Mouse (Mus musculus): ENCODE measurements around the gene Slco2a1. TPM values are rescaled to one million over a fixed set of nuclear protein-coding genes. Genes with fewer than 3 reads are reported as not detected.

Gene Slco2a1
- polyA plus RNA-seq, 1 experiment from 2014 or later: 4.3 TPM

GRCm38 (mm10) chr9:103038266-103038665, 49.8 kb downstream of the Slco2a1 start:
- H3K36me3 ChIP-seq (ENCODE audit: control insufficient read depth, insufficient read depth, low read length): no peaks in the 10 kb centered on the region
- H3K9me3 ChIP-seq (replicated peaks; ENCODE audit: control insufficient read depth, low read length, poor library complexity, severe bottlenecking): no peaks in the 10 kb centered on the region
- no peak overlapping the region for H3K4me2 ChIP-seq (ENCODE audit: low read length)
- H3K9ac ChIP-seq (ENCODE audit: low read depth, low read length): no peak overlapping the region
- H3K4me1 ChIP-seq (ENCODE audit: control insufficient read depth, insufficient read depth, low read length): no peaks in the 10 kb centered on the region
- H3K4me3 ChIP-seq (ENCODE audit: low read depth, low read length): no peak overlapping the region
- no peak for ATAC-seq
- no peak overlapping the region for H3K27ac ChIP-seq (ENCODE audit: low read length)
- 72% methylated on average over 2 of the region's 2 CpGs for WGBS
- H3K27me3 ChIP-seq (ENCODE audit: control insufficient read depth, insufficient read depth, low read depth, low read length): no peaks in the 10 kb centered on the region

DNA sequence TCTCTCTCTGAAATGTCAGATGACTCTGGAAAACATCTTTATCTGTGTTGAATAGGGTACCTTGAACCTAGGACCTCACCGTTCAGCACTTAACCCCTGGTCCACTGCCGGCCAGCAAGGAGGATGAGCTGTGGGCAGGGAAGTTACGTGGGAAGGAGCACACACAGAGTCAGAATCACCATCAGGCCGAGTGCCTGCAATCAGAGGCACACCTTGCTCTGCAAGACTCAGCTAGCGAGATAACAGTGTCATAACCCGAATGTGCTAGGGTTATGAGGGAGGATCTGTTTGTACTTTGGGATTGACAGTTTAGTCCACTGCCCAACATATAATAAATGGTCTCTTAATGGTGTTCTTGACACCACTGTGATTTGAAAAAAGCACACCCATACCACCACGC, 50.2 kb downstream of the Slco2a1 start:
- Histone ChIP-seq H3K4me1 (ENCODE audit: control insufficient read depth, insufficient read depth, low read length) (no peaks in the 10 kb centered on the region), H3K27me3 (ENCODE audit: control insufficient read depth, insufficient read depth, low read depth, low read length) (no peaks in the 10 kb centered on the region), H3K9me3 (replicated peaks; ENCODE audit: control insufficient read depth, low read length, poor library complexity, severe bottlenecking) (no peaks in the 10 kb centered on the region), H3K4me2 (ENCODE audit: low read length) (no peak overlapping the region), H3K9ac (ENCODE audit: low read depth, low read length) (no peak overlapping the region), H3K4me3 (ENCODE audit: low read depth, low read length) (no peak overlapping the region), H3K36me3 (ENCODE audit: control insufficient read depth, insufficient read depth, low read length) (no peaks in the 10 kb centered on the region), H3K27ac (ENCODE audit: low read length) (no peak overlapping the region)
- no peak for ATAC-seq
- 82% methylated on average over 7 of the region's 7 CpGs for WGBS

GRCm38 (mm10) chr9:103040581-103040980, 52.1 kb downstream of the Slco2a1 start:
- Histone ChIP-seq H3K9me3 (replicated peaks; ENCODE audit: control insufficient read depth, low read length, poor library complexity, severe bottlenecking) (no peaks in the 10 kb centered on the region), H3K27me3 (ENCODE audit: control insufficient read depth, insufficient read depth, low read depth, low read length) (no peaks in the 10 kb centered on the region), H3K36me3 (ENCODE audit: control insufficient read depth, insufficient read depth, low read length) (no peaks in the 10 kb centered on the region), H3K9ac (ENCODE audit: low read depth, low read length) (no peak overlapping the region), H3K4me3 (ENCODE audit: low read depth, low read length) (no peak overlapping the region), H3K4me2 (ENCODE audit: low read length) (no peak overlapping the region), H3K4me1 (ENCODE audit: control insufficient read depth, insufficient read depth, low read length) (no peaks in the 10 kb centered on the region), H3K27ac (ENCODE audit: low read length) (no peak overlapping the region)
- WGBS: 87% methylated on average over 2 of the region's 2 CpGs
- ATAC-seq: no peak

DNA sequence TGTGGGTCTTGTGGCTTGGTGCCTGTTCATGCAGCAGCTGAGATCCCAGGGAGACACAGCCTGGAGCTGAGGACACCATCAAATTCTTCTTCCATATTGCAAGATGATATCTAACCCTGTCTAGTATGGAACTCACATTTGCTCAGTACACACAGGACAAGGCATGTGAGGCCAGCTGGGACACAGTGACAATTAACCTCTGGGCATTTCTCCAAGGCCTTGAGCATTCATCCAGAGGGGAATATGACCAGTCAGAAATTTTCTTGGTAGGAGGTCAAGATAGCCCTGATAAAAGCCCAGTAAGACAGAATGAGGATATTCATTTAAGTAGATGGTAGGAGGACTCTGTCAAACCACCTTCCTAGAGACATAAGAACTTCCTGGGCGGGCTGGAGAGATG, 56.9 kb downstream of the Slco2a1 start:
- no peak overlapping the region for H3K4me2 ChIP-seq (ENCODE audit: low read length)
- 76% methylated on average over 1 of the region's 1 CpGs for WGBS

GRCm38 (mm10) chr9:103049049-103049511, 60.6 kb downstream of the Slco2a1 start:
- H3K27ac ChIP-seq (ENCODE audit: low read length): no peak overlapping the region
- WGBS: 91% methylated on average over 7 of the region's 7 CpGs
- H3K4me2 ChIP-seq (ENCODE audit: low read length): no peak overlapping the region
- H3K27me3 ChIP-seq (ENCODE audit: control insufficient read depth, insufficient read depth, low read depth, low read length): no peaks in the 10 kb centered on the region
- no peak for ATAC-seq
- no peak overlapping the region for H3K4me3 ChIP-seq (ENCODE audit: low read depth, low read length)
- no peak overlapping the region for H3K9ac ChIP-seq (ENCODE audit: low read depth, low read length)
- no peaks in the 10 kb centered on the region for H3K4me1 ChIP-seq (ENCODE audit: control insufficient read depth, insufficient read depth, low read length)
- no peaks in the 10 kb centered on the region for H3K9me3 ChIP-seq (replicated peaks; ENCODE audit: control insufficient read depth, low read length, poor library complexity, severe bottlenecking)
- no peaks in the 10 kb centered on the region for H3K36me3 ChIP-seq (ENCODE audit: control insufficient read depth, insufficient read depth, low read length)

More for the DNA sequence above, 56.9 kb downstream of the Slco2a1 start:
- Histone ChIP-seq H3K9ac (ENCODE audit: low read depth, low read length) (no peak overlapping the region), H3K27me3 (ENCODE audit: control insufficient read depth, insufficient read depth, low read depth, low read length) (no peaks in the 10 kb centered on the region), H3K4me1 (ENCODE audit: control insufficient read depth, insufficient read depth, low read length) (no peaks in the 10 kb centered on the region), H3K27ac (ENCODE audit: low read length) (no peak overlapping the region), H3K4me3 (ENCODE audit: low read depth, low read length) (no peak overlapping the region), H3K9me3 (replicated peaks; ENCODE audit: control insufficient read depth, low read length, poor library complexity, severe bottlenecking) (no peaks in the 10 kb centered on the region), H3K36me3 (ENCODE audit: control insufficient read depth, insufficient read depth, low read length) (no peaks in the 10 kb centered on the region)
- ATAC-seq: no peak

GRCm38 (mm10) chr9:103053829-103054228, 65.3 kb downstream of the Slco2a1 start:
- H3K4me3 ChIP-seq (ENCODE audit: low read depth, low read length): no peak overlapping the region
- H3K9ac ChIP-seq (ENCODE audit: low read depth, low read length): no peak overlapping the region
- no peaks in the 10 kb centered on the region for H3K36me3 ChIP-seq (ENCODE audit: control insufficient read depth, insufficient read depth, low read length)
- H3K27me3 ChIP-seq (ENCODE audit: control insufficient read depth, insufficient read depth, low read depth, low read length): no peaks in the 10 kb centered on the region
- no peak for ATAC-seq
- H3K4me1 ChIP-seq (ENCODE audit: control insufficient read depth, insufficient read depth, low read length): no peaks in the 10 kb centered on the region; the same call in 1 of the 2 replicates
- no peaks in the 10 kb centered on the region for H3K9me3 ChIP-seq (replicated peaks; ENCODE audit: control insufficient read depth, low read length, poor library complexity, severe bottlenecking)
- no peak overlapping the region for H3K4me2 ChIP-seq (ENCODE audit: low read length)
- no peak overlapping the region for H3K27ac ChIP-seq (ENCODE audit: low read length)
- WGBS: 84% methylated on average over 7 of the region's 7 CpGs

DNA sequence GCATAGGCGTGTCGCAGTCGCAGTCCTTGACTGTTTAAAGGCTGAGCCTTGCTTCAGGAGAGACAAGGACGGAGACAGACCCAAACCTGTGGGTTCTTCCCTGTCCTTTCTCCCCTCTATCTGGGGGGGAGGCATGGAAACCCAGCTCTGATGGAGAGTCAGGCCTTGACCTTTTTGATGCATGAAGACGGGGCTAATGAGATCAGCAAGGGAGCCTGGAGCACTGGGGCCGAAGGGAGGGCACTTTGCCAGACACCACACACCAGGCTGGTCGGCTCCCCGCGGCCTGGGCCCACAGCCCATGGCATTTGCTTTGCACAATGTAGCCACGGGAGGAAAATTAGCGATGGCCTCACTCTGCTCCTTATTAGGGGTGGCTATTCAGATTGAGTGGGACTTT, 66.5 kb downstream of the Slco2a1 start:
- Histone ChIP-seq H3K9ac (ENCODE audit: low read depth, low read length) (no peak overlapping the region), H3K36me3 (ENCODE audit: control insufficient read depth, insufficient read depth, low read length) (no peaks in the 10 kb centered on the region), H3K27me3 (ENCODE audit: control insufficient read depth, insufficient read depth, low read depth, low read length) (no peaks in the 10 kb centered on the region), H3K4me1 (ENCODE audit: control insufficient read depth, insufficient read depth, low read length) (no peaks in the 10 kb centered on the region; the same call in 1 of the 2 replicates), H3K4me2 (ENCODE audit: low read length) (no peak overlapping the region), H3K9me3 (replicated peaks; ENCODE audit: control insufficient read depth, low read length, poor library complexity, severe bottlenecking) (no peaks in the 10 kb centered on the region), H3K27ac (ENCODE audit: low read length) (no peak overlapping the region), H3K4me3 (ENCODE audit: low read depth, low read length) (no peak overlapping the region)
- no peak for ATAC-seq
- WGBS: 54% methylated on average over 11 of the region's 11 CpGs

DNA sequence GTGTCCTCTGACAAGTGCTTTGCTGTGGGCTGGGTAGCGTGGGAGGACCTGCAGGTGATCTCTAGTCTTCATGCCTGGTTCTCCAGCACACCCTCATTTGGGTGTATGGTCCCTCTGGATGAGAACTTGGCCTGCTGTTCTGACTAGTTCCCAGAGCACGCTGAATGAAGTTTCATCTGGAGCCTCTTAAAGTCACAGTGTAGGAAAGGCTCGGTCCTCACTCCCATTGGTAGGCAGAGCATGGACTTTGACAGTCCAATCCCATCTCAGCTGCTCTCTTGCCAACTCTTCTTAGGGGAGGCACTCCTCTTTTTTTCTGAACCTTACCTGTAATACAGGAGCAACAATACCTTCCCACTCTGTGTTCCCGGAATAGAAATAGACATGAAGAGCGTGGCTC, 67.7 kb downstream of the Slco2a1 start:
- H3K9ac ChIP-seq (ENCODE audit: low read depth, low read length): no peak overlapping the region
- H3K27ac ChIP-seq (ENCODE audit: low read length): no peak overlapping the region
- no peak for ATAC-seq
- H3K4me2 ChIP-seq (ENCODE audit: low read length): no peak overlapping the region
- H3K36me3 ChIP-seq (ENCODE audit: control insufficient read depth, insufficient read depth, low read length): no peaks in the 10 kb centered on the region
- H3K4me1 ChIP-seq (ENCODE audit: control insufficient read depth, insufficient read depth, low read length): no peaks in the 10 kb centered on the region; the same call in 1 of the 2 replicates
- no peak overlapping the region for H3K4me3 ChIP-seq (ENCODE audit: low read depth, low read length)
- H3K27me3 ChIP-seq (ENCODE audit: control insufficient read depth, insufficient read depth, low read depth, low read length): no peaks in the 10 kb centered on the region
- WGBS: 95% methylated on average over 5 of the region's 5 CpGs
- no peaks in the 10 kb centered on the region for H3K9me3 ChIP-seq (replicated peaks; ENCODE audit: control insufficient read depth, low read length, poor library complexity, severe bottlenecking)

- no peak overlapping the region for H3K27ac ChIP-seq (ENCODE audit: low read length)
- H3K4me3 ChIP-seq (ENCODE audit: low read depth, low read length): no peak overlapping the region
Observed at GRCm38 (mm10) chr9:103060551-103060950, 72.0 kb downstream of the Slco2a1 start.

More at GRCm38 (mm10) chr9:103060551-103060950, 72.0 kb downstream of the Slco2a1 start:
- H3K27me3 ChIP-seq (ENCODE audit: control insufficient read depth, insufficient read depth, low read depth, low read length): no peaks in the 10 kb centered on the region
- ATAC-seq: no peak
- H3K9ac ChIP-seq (ENCODE audit: low read depth, low read length): no peak overlapping the region
- H3K4me1 ChIP-seq (ENCODE audit: control insufficient read depth, insufficient read depth, low read length): no peaks in the 10 kb centered on the region
- H3K9me3 ChIP-seq (replicated peaks; ENCODE audit: control insufficient read depth, low read length, poor library complexity, severe bottlenecking): no peaks in the 10 kb centered on the region
- 92% methylated on average over 2 of the region's 2 CpGs for WGBS
- no peaks in the 10 kb centered on the region for H3K36me3 ChIP-seq (ENCODE audit: control insufficient read depth, insufficient read depth, low read length)
- no peak overlapping the region for H3K4me2 ChIP-seq (ENCODE audit: low read length)

Measured in midbrain, embryonic 16.5 days (tissue).